Mouse (Mus musculus) midbrain, embryonic 11.5 days (tissue): ENCODE data around the gene Zfp977. TPM values are rescaled to one million over a fixed set of nuclear protein-coding genes. Genes with fewer than 3 reads are reported as not detected.
"Not testable (repeated sequence)": the region's sequence is repeated elsewhere in the genome, so short reads cannot be mapped to it uniquely, and the experiment has no call there.

Experiments
- ATAC-seq: fragments of 200-750 bp; cut with Nextera tagmentation; 2 replicates; pipeline ENCODE4 v1.8.0; 2017; ENCODE audit warnings: moderate TSS enrichment, moderate library complexity; ENCODE audit not compliant: low FRiP score
- DNase-seq: peaks from one replicate; pipeline ENCODE4 v3.0.0; 2015; ENCODE audit warnings: low spot score; ENCODE audit errors: missing footprints
- H3K27ac ChIP-seq: fragments of 300-500 bp; sonication (generic); 2 replicates; pipeline ENCODE4 v1.5.1; 2014; ENCODE audit warnings: low read depth, low read length
- H3K27me3 ChIP-seq: fragments of 300-500 bp; sonication (generic); 2 replicates; pipeline ENCODE4 v1.6.1; 2014; ENCODE audit warnings: mild to moderate bottlenecking, low read length, moderate library complexity, mixed read lengths; ENCODE audit not compliant: control insufficient read depth, insufficient read depth
- H3K36me3 ChIP-seq: fragments of 300-500 bp; sonication (generic); 2 replicates; pipeline ENCODE4 v1.6.1; 2014; ENCODE audit warnings: mild to moderate bottlenecking, low read length, moderate library complexity, mixed read lengths; ENCODE audit not compliant: control insufficient read depth, insufficient read depth
- H3K4me1 ChIP-seq: fragments of 300-500 bp; sonication (generic); 2 replicates; pipeline ENCODE4 v1.6.1; 2014; ENCODE audit warnings: low read length; ENCODE audit not compliant: control insufficient read depth, insufficient read depth
- H3K4me2 ChIP-seq: fragments of 300-500 bp; sonication (generic); 2 replicates; pipeline ENCODE4 v1.6.1; 2014; ENCODE audit warnings: mild to moderate bottlenecking, moderate library complexity
- H3K4me3 ChIP-seq: fragments of 300-500 bp; sonication (generic); 2 replicates; pipeline ENCODE4 v1.5.1; 2014; ENCODE audit warnings: low read depth, low read length
- H3K9ac ChIP-seq: fragments of 300-500 bp; sonication (generic); 2 replicates; pipeline ENCODE4 v1.6.1; 2014; ENCODE audit warnings: low read length
- H3K9me3 ChIP-seq: fragments of 300-500 bp; sonication (generic); 2 replicates; pipeline ENCODE4 v1.6.1; 2016; ENCODE audit warnings: low read length; ENCODE audit not compliant: control insufficient read depth
- WGBS: fragments of 180-500 bp; shearing (Covaris S2); extraction: QIAGEN DNeasy Blood & Tissue Kit; methylation state at CpG from one replicate; pipeline ENCODE4 v1.1.7; 2014; 5-methylcytosine and 5-hydroxymethylcytosine counted together
- microRNA-seq: library from miRNA; unstranded; fragments of <30 nt; microRNA quantifications from one replicate; pipeline ENCODE4, GENCODE M21; 2017
- polyA plus RNA-seq: library from polyadenylated mRNA; unstranded; fragments of >200 nt; fragmentation: Nextera tagmentation; extraction: Ambion mirVana; gene quantifications from 2 replicates; pipeline ENCODE4 v1.2.1, GENCODE M21; 2014

Zfp977 gene
- 0.83 and 1.2 TPM in 2 replicates for polyA plus RNA-seq

GRCm38 (mm10) chr7:42592413-42592812 lies at the start of gene Zfp977:
Zfp977 (minus strand) TSS chr7:42592547.
- not testable (repeated sequence) for H3K36me3 ChIP-seq, H3K9me3 ChIP-seq, H3K27ac ChIP-seq, H3K4me3 ChIP-seq, ATAC-seq, H3K4me1 ChIP-seq, H3K4me2 ChIP-seq, H3K27me3 ChIP-seq, DNase-seq, H3K9ac ChIP-seq
- 91% methylated on average over 11 of the region's 11 CpGs for WGBS

- DNase-seq, H3K9me3 ChIP-seq, H3K4me1 ChIP-seq, ATAC-seq, H3K36me3 ChIP-seq, H3K9ac ChIP-seq, H3K27ac ChIP-seq, H3K4me2 ChIP-seq, H3K4me3 ChIP-seq, H3K27me3 ChIP-seq: not testable (repeated sequence)
These were observed 38.7 kb upstream of the Zfp977 start for GRCm38 (mm10) chr7:42631031-42631430.

- H3K4me3 ChIP-seq, H3K4me2 ChIP-seq, H3K9me3 ChIP-seq, ATAC-seq, DNase-seq, H3K9ac ChIP-seq, H3K27ac ChIP-seq, H3K4me1 ChIP-seq, H3K36me3 ChIP-seq, H3K27me3 ChIP-seq: not testable (repeated sequence)
These were observed 3.3 kb upstream of the Zfp977 start for GRCm38 (mm10) chr7:42595666-42596065.

DNA sequence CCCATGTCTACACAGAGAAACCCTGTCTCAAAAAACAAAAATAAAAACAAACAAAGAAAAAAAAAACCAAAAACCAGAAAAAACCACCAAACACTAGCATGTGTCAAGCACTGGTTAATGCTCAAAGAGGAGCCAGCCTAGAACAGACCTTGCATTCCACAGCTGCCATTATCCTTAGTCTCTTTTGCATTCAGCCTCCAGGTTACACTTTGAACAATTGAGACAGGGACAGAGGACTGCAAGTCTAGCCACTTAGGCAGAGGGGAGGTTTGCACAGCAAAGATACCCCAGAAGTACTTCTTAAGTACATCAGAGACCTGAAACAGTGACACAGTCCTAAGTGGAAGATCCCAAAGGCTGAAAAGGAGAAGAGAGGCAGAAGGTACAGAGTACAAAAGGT lies 1.0 kb downstream of the Zfp977 start:
- not testable (repeated sequence) for H3K9me3 ChIP-seq, H3K27ac ChIP-seq, H3K27me3 ChIP-seq, H3K9ac ChIP-seq, H3K36me3 ChIP-seq, H3K4me2 ChIP-seq, H3K4me1 ChIP-seq, DNase-seq, ATAC-seq, H3K4me3 ChIP-seq

DNA sequence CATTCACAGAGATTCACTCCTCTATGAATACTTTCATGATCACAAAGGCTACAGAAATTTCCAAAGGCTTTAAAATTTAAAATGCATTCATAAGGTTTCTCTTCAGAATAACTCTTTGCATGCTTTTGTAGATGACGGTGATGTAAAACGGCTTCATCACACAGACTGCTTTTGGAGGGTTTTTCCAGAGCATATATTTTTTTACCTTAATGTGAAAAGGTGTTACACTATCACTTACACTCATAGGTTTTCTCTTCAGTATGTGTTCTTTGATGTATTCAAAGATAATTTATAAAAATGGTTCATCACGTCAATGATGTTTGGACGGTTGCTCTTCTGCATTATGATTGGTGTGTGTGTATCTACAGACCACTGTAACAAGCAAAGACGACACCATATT lies 13.9 kb downstream of the Zfp977 start, which contains the start of gene Gm21028:
Gene Gm21028 (minus strand): TSS at position 101 of the 400 bp plus-strand sequence.
- Histone ChIP-seq H3K9ac (no peak within 1 kb of the TSS), H3K4me2 (no peak within 1 kb of the TSS), H3K27ac (no peak within 1 kb of the TSS), H3K36me3 (no peaks in the 10 kb centered on the region), H3K4me3 (no peak within 1 kb of the TSS), H3K4me1 (no peaks in the 10 kb centered on the region), H3K9me3 (peaks cover 17% of the 10 kb centered on the region; the same call in 1 of the 2 replicates), H3K27me3 (no peaks in the 10 kb centered on the region)
- ATAC-seq, result no peak
- WGBS, result 93% methylated on average over 5 of the region's 5 CpGs
- no peak for DNase-seq

- Histone ChIP-seq H3K4me1 (no peaks in the 10 kb centered on the region), H3K4me3 (no peak overlapping the region), H3K9ac (no peak overlapping the region), H3K27ac (no peak overlapping the region), H3K36me3 (no peaks in the 10 kb centered on the region), H3K27me3 (no peaks in the 10 kb centered on the region), H3K9me3 (peaks cover under 1% of the 10 kb centered on the region; the same call in 1 of the 2 replicates), H3K4me2 (no peak overlapping the region)
- 78% methylated on average over 3 of the region's 3 CpGs for WGBS
- no peak for DNase-seq
- ATAC-seq, result no peak
These were observed 40.6 kb downstream of the Zfp977 start for GRCm38 (mm10) chr7:42551766-42552165.

Small RNAs within 50 kb of the gene (microRNA-seq; reads per million reads assigned to microRNA genes)
- gene Gm24938, result not detected

Other genes starting within 250 kb of the Zfp977 start
- not detected in 2 replicates for gene 4933421I07Rik, start 144.4 kb downstream of the Zfp977 start, polyA plus RNA-seq
- gene Zfp141, start 86.8 kb downstream of the Zfp977 start, polyA plus RNA-seq, result 12.3 and 12.8 TPM in 2 replicates
- gene Gm21028, start 14.0 kb downstream of the Zfp977 start, polyA plus RNA-seq, result not detected in 2 replicates
- gene Zfp976, start 50.0 kb upstream of the Zfp977 start, polyA plus RNA-seq, result 0.97 and 0.98 TPM in 2 replicates
- 8.3 and 8.6 TPM in 2 replicates for gene Zfp975, start 100.2 kb upstream of the Zfp977 start, polyA plus RNA-seq
- not detected in 2 replicates for gene Gm17067, start 134.5 kb upstream of the Zfp977 start, polyA plus RNA-seq
- not detected in 2 replicates for gene Vmn2r62, start 201.0 kb upstream of the Zfp977 start, polyA plus RNA-seq